Mouse (Mus musculus) cerebellum, adult 2 months (tissue): ENCODE data around the gene Th.

Source experiments
- CTCF ChIP-seq: fragments of 200-500 bp; IDR thresholded peaks from 2 replicates; pipeline ENCODE4 v1.5.1; 2011; ENCODE audit warnings: low read depth, mild to moderate bottlenecking, control low read depth, low read length, moderate library complexity, borderline replicate concordance; ENCODE audit not compliant: insufficient read depth
- POLR2A ChIP-seq: fragments of 200-500 bp; IDR thresholded peaks from 2 replicates; pipeline ENCODE4 v1.6.1; 2011; ENCODE audit warnings: low read length, control low read depth, borderline replicate concordance; ENCODE audit not compliant: insufficient read depth

DNA sequence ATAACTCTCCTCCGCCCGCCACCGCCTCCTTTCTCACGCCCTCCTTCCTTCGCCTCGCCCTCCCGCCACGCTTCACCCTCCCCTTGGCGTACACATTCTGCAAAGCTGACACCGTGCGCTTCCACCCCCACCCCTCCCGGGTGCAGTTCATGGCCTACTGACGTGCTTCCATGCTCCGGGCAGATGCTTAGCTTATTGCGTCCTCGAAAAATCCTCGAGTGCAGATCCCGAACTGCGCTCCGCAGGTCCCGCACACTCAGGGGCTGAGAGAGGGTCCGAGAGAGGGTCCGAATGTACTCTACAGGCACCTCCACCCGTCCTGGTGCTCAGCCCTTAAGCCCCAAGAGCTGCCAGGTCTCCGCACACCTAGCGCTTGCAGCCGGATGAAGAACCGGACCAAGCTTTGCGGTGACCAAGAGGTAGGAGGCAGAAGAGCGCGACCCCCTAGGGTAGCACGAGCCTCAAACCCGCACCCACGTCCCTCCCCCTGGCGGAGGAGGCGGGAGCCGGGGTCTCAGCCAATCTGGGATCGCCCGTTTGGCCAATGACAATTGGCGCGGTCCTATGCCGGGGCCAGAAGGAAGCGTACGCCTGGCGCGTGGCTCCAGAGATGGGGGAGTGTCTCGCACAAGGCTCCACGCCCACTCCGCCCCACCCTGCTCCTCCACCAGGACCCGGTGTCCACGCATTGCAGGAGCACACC lies 38.0 kb upstream of the Th start, which contains the start of gene Ascl2:
- TF ChIP-seq CTCF (no peak), POLR2A (no peak)
